Mouse (Mus musculus) left cerebral cortex, postnatal 14 days (tissue): Measurements from ENCODE around the gene Cep290. TPM values are rescaled to one million over a fixed set of nuclear protein-coding genes. Genes with fewer than 3 reads are reported as not detected.

Experiments used
- DNase-seq, 2 experiments: peaks; one replicate each; pipeline ENCODE4 v3.0.0; 2021 to 2022; ENCODE audit warnings: low spot score in 2 of 2, mixed read lengths in 1 of 2
- intact Hi-C: fragments of 180-260 bp; cut with DNase I; formaldehyde crosslinking; loops from one replicate; pipeline ENCODE4 v1.15.1; 2025
- total RNA-seq, 2 experiments: library from RNA; stranded (reverse); gene quantifications; 2 replicates each; pipeline ENCODE4 v1.2.3; 2021

Gene Cep290
- total RNA-seq, 2 experiments from 2014 or later: 10.2 to 15.4 TPM

DNA sequence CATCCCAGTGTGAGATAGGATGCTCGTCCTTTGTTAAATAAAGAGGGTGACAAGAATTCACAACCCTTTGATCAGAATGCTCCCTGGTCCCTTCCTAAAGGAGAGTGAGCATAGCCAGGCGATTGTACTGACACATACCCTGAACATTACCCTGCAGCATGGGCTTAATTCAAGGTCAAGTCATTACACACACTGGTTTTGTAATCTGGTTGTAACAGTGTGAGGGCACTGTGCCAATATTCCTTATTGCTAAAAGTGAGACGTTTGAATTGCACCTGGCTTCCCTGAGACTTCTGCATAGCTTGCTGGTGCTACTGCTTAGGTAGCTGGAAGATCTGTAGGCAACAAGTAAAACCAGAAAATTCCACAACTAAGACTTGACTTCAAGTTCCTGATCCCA, 96.8 kb downstream of the Cep290 start:
- intact Hi-C loops: no loop called here

DNA sequence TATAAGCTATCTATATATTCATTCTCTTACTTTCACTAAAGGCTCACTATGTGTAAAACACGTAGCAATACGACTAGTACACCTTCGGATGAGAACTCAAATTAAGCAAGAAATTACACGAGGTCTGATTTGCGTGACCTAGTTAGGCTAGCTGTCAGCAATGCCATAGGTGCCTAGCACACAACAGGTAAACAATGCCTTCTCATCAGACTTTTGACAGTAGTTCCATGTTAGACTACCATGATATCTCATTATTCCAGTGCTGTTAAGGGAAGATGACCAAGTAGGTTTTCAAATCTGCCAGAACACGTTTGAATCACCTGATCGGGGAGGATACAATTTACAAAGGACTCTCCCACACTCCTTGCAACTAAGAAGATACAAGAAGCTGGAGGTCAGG, 101.2 kb downstream of the Cep290 start:
- intact Hi-C loops: no loop called here

More for the DNA sequence above, 96.8 kb downstream of the Cep290 start:
- no peak for DNase-seq

DNA sequence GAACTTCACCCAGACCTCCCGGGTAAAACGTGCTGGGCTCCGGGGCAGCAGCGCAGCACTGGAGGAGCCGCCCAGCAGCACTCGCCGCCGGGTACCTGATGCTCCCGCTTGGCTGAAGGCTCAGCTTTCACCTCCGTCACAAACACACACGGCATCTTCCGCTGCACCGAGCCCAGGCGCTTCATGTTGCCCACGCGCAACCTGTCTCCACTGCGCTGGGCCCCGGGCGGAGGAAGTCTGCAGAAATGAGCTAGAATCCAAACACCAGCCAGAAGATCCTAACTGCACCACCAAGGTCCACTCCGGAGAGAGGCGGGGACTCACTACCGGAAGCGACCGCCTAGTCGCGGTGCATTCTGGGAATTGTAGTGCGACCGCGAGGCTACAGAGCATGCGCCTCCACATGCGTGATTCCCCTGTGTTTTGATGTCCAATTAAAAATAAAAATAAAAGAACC, 101.6 kb downstream of the Cep290 start:
- intact Hi-C loops: no loop called here
- peak; percentile 94 to 95 for DNase-seq

More for the DNA sequence above, 101.2 kb downstream of the Cep290 start:
- DNase-seq: no peak

DNA sequence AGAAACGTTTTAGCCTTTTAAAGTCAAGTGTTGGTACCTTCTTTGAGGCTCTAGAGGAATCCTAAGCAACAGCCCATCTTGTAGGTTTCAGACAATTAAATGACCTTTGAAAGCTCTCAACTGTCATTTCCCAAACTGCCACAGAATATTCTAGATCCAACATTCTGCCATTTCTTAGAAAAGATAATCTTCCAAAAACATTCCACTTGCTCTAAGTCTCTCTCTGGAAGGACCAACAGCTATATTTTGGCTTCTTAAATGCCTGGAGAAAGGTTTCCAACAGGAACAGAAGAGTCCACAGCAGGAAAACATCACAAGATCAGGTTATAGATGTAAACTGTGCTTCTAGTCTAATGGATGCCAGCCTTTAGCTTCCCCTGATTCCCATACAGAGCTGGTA, 103.0 kb downstream of the Cep290 start, which contains the start of the genes 4930430F08Rik and 1700017N19Rik:
Gene 4930430F08Rik, minus strand, starts transcription at position 101 of the 400 bp plus-strand sequence.
Gene 1700017N19Rik, plus strand, starts transcription at position 162 of the 400 bp plus-strand sequence.
- intact Hi-C loops: no loop called here
- no peak for DNase-seq

DNA sequence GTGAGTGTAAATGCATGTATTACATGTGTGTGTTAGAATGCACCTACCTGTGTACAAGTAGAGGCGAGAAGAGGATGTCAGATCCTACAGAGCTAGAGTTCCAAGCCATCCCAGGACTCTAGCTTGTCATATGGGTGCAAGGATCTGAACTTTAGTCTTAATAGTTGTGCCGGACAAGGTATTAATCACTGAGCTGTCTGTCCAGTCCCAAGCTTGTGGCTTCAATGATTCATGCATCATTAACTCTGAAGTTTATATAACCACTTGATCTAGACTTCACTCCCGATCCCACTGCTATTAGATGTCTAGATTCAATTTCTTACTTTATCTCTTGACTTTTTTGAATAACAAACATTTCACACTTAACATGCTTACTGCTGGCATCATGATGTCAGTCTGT, 111.0 kb downstream of the Cep290 start:
- DNase-seq: no peak
- intact Hi-C loops: no loop called here

DNA sequence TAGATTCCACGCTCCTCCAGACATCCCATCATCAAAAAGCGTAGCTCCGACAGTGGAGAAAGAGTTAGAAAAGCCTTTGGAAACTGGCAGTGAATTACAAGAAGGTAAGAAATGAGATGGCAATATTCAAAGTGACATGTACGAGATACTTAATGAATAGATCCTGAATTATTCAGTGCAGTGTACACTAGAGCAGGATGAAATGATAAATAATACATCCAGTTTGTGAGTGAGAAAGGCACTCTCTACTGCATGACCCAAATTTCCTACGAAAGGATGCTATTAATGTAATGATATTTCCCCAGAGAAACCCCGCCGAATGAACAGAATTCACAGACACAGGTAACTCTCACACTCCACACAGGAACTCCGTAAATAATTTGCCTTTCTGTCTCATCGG, 116.2 kb downstream of the Cep290 start:
- intact Hi-C loops: loop anchor here (10.0 kb wide), 2 partner anchors 1811 to 1841 kb away; no protein-coding TSS in a partner anchor
- DNase-seq: no peak

DNA sequence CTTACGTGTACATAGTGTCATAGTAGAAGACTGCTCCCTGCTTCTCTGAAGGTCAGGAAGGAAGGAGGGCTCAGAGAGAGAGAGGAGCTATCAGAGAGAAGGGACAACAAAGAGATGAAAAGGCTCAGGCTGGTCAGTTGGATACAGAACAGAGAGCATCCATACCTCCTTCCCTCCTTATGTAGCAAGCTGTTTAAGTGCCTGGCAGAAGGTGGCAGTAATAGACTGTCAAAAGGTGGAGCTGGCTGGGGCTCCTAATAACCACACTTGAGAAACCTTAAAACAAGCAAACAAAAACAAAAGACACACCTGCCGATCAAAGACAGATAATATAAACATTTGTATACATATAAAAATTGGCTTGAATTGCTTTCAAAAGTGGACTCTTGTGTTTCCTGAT, 116.9 kb downstream of the Cep290 start:
- intact Hi-C loops: loop anchor here (10.0 kb wide), 2 partner anchors 1811 to 1841 kb away; no protein-coding TSS in a partner anchor

DNA sequence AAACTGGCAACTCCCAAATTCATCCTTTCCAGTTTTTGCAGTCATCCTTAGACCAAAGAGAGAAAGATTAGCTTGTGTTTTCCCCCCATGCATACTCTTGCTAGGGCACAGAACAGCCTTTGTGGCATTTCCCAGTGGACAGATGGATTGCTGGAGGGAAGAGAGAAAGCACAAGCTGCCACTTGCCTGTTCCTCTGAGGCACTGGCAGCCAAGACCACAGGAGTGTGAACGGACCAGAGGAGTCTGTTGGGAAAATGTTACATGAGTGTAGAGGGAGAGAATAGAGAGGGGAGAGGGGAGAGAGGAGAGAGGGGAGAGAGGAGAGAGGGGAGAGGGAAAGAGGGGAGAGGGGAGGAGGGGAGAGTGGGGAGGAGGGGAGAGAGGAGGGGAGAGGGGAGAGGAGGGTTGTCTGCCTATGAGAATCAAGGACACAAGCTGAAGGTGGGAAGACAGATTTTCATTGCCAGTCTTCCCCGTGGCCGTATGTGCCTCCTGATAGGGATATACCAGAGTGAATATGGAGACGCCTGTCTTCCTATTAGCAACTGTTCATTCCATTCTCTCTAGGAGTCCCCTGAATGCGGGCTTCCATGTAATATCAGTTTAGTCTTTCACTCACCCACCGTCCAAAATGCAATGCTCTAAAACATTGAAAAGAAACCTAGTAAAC, 130.0 kb downstream of the Cep290 start:
- DNase-seq: peak; percentile 3 to 25

More for the DNA sequence above, 116.9 kb downstream of the Cep290 start:
- peak in 1 of 2 experiments; percentile 10 for DNase-seq

DNA sequence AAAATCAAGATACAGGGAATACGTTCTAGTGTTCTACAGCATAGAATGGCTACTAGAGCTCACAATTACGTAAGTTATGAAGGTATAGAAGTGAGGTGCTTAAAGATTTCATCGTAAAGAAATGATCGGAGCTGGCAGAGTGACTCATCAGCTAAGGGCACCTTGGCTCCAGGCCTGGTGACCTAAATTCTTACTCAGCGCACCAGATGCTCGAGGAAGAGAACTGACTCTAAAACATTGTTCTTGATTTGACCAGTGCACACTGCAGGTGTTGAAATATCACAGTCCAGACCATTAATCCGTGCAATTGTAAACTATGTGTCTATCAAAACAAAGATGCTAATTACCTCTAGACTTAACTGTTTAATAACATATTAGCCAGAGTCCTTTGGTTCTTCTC, 132.1 kb downstream of the Cep290 start:
- DNase-seq: no peak
- intact Hi-C loops: no loop called here

More for the DNA sequence above, 130.0 kb downstream of the Cep290 start:
- intact Hi-C loops: no loop called here

DNA sequence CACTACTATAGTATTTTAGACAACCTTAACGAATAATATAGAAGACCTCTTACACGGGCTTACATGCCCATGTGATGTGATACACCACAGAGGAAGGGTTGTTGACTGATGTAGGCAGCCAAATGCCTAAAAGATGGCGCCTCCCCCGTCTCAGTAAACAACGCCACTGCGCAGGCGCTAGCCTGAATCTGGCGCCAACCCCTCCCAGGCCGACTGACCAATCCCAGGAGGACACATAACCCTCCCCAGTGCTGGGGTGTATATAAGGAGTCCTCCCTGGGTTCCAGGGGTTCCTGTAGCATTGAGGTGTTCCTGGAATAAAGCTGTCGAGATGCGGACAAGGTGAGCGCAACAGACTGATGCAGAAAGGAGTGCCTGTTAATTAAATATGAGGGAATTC, 132.7 kb downstream of the Cep290 start:
- no peak for DNase-seq
- intact Hi-C loops: no loop called here

DNA sequence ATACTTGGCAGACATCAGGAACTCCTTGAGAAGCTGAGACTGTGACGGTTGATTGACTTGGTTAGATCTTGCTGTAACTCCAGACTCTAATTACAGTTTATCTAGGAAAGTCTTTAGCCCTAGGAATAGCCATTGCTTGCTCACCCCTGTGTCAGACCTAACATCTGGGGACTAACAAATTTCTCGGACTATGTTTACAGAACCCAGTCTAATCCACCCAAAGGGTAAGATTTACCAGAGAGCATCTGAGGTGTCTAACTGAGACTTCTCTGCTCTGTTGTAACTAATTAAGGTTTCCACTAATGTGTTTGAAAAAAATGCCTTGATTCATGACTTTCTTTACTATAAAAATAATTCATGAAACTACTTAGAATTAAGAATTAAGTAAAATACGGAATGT, 135.1 kb downstream of the Cep290 start:
- DNase-seq: no peak
- intact Hi-C loops: no loop called here

Other genes with a start within 250 kb of the Cep290 start
- gene Gm4301, start 151.9 kb upstream of the Cep290 start, total RNA-seq: not detected
- gene Gm4302, start 146.7 kb upstream of the Cep290 start, total RNA-seq: not detected
- not detected for gene Gm4303, start 141.6 kb upstream of the Cep290 start, total RNA-seq
- not detected for gene Gm4305, start 136.5 kb upstream of the Cep290 start, total RNA-seq
- not detected for gene Gm4307, start 126.2 kb upstream of the Cep290 start, total RNA-seq
- not detected for gene Gm4312, start 105.0 kb upstream of the Cep290 start, total RNA-seq
- gene Tmtc3, start 208 bp upstream of the Cep290 start, total RNA-seq: 10 to 100 TPM; 10.3 to 11.5 TPM
- 10 to 100 TPM; 20.7 to 23.7 TPM for gene 4930430F08Rik, start 102.9 kb downstream of the Cep290 start, total RNA-seq
- gene 1700017N19Rik, start 102.9 kb downstream of the Cep290 start, total RNA-seq: not detected